Mouse (Mus musculus): ENCODE measurements around the gene Syn2. TPM values are rescaled to one million over a fixed set of nuclear protein-coding genes. Genes with fewer than 3 reads are reported as not detected.

The Syn2 gene
- polyA plus RNA-seq, 1 experiment = 11.9 TPM

GRCm38 (mm10) chr6:115288223-115288622 is 153.5 kb downstream of the Syn2 start:
- no peaks in the 10 kb centered on the region for H3K27me3 ChIP-seq (replicated peaks; ENCODE audit: control insufficient read depth, insufficient read depth, low read length)
- 91% methylated on average over 3 of the region's 3 CpGs for WGBS
- no peak for TF ChIP-seq CTCF (conservative IDR thresholded peaks at IDR 0.05; ENCODE audit: insufficient read depth, insufficient read length, low read depth, low read length)
- TF ChIP-seq POLR2A (IDR thresholded peaks at IDR 0.05; ENCODE audit: low read depth, low read length) = no peak

DNA sequence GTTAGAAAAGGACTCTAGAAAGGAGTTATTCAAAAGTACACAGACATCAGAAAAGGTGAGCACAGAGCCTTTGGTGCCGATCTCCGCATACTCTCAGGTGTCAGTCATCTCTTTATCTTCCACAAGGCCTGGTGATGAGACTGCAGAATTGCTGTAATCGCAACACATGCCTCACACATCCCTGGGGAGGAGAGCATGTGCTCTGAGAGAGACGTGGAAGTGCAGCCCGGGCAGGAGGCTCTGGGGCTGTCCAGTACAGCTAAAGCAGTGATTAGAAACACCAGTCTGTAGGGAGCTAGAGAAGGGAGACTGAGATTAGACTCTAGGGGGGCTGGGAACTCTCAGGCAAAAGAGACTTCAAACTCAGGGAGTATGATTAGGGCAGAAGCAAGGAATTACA is 155.9 kb downstream of the Syn2 start:
- H3K4me1 ChIP-seq (ENCODE audit: control insufficient read depth, insufficient read depth, low read length) = no peaks in the 10 kb centered on the region
- WGBS = 80% methylated on average over 5 of the region's 5 CpGs
- no peak overlapping the region for H3K4me3 ChIP-seq (ENCODE audit: insufficient read depth, low read depth, low read length)
- no peaks in the 10 kb centered on the region for H3K27me3 ChIP-seq (replicated peaks; ENCODE audit: control insufficient read depth, insufficient read depth, low read length)
- no peak overlapping the region for H3K27ac ChIP-seq (ENCODE audit: insufficient read depth, low read depth, low read length)
- no peak for DNase-seq
- TF ChIP-seq POLR2A (IDR thresholded peaks at IDR 0.05; ENCODE audit: low read depth, low read length) (no peak), CTCF (conservative IDR thresholded peaks at IDR 0.05; ENCODE audit: insufficient read depth, insufficient read length, low read depth, low read length) (no peak)
- no peaks in the 10 kb centered on the region for H3K36me3 ChIP-seq (ENCODE audit: control insufficient read depth, insufficient read depth, low read length)

More at GRCm38 (mm10) chr6:115288223-115288622, 153.5 kb downstream of the Syn2 start:
- Histone ChIP-seq H3K4me3 (ENCODE audit: insufficient read depth, low read depth, low read length) (no peak overlapping the region), H3K27ac (ENCODE audit: insufficient read depth, low read depth, low read length) (no peak overlapping the region), H3K36me3 (ENCODE audit: control insufficient read depth, insufficient read depth, low read length) (no peaks in the 10 kb centered on the region), H3K4me1 (ENCODE audit: control insufficient read depth, insufficient read depth, low read length) (no peaks in the 10 kb centered on the region)
- DNase-seq = no peak

GRCm38 (mm10) chr6:115291068-115291467 is 156.4 kb downstream of the Syn2 start:
- no peak overlapping the region for H3K4me3 ChIP-seq (ENCODE audit: insufficient read depth, low read depth, low read length)
- WGBS = 84% methylated on average over 2 of the region's 2 CpGs
- no peak overlapping the region for H3K27ac ChIP-seq (ENCODE audit: insufficient read depth, low read depth, low read length)
- no peak for TF ChIP-seq POLR2A (IDR thresholded peaks at IDR 0.05; ENCODE audit: low read depth, low read length)
- no peak for TF ChIP-seq CTCF (conservative IDR thresholded peaks at IDR 0.05; ENCODE audit: insufficient read depth, insufficient read length, low read depth, low read length)
- no peak for DNase-seq
- no peaks in the 10 kb centered on the region for H3K27me3 ChIP-seq (replicated peaks; ENCODE audit: control insufficient read depth, insufficient read depth, low read length)
- H3K36me3 ChIP-seq (ENCODE audit: control insufficient read depth, insufficient read depth, low read length) = no peaks in the 10 kb centered on the region
- H3K4me1 ChIP-seq (ENCODE audit: control insufficient read depth, insufficient read depth, low read length) = no peaks in the 10 kb centered on the region

DNA sequence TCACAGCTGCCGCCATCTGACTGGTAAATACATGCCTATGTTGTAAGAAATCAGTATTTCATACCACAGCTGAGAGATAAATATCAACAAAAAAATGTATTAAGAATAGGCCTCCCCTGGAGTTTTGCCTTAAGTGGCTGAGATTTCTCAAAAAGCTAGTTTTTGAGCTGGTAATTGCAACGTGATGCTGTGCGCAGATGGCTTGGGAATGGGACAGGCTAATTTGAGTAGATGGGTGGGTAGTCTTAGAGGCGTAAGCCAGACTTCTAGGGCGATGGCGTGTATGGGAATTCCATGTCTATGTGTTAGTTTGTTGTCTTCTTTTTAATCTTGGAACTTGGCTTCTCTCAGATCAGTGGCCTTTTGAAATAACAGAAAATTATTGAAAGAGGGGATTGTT is 157.1 kb downstream of the Syn2 start:
- 93% methylated on average over 6 of the region's 6 CpGs for WGBS
- DNase-seq = no peak
- H3K4me1 ChIP-seq (ENCODE audit: control insufficient read depth, insufficient read depth, low read length) = no peaks in the 10 kb centered on the region
- no peak overlapping the region for H3K27ac ChIP-seq (ENCODE audit: insufficient read depth, low read depth, low read length)
- H3K4me3 ChIP-seq (ENCODE audit: insufficient read depth, low read depth, low read length) = no peak overlapping the region
- TF ChIP-seq POLR2A (IDR thresholded peaks at IDR 0.05; ENCODE audit: low read depth, low read length) (no peak), CTCF (conservative IDR thresholded peaks at IDR 0.05; ENCODE audit: insufficient read depth, insufficient read length, low read depth, low read length) (no peak)
- no peaks in the 10 kb centered on the region for H3K36me3 ChIP-seq (ENCODE audit: control insufficient read depth, insufficient read depth, low read length)
- H3K27me3 ChIP-seq (replicated peaks; ENCODE audit: control insufficient read depth, insufficient read depth, low read length) = no peaks in the 10 kb centered on the region

- Histone ChIP-seq H3K4me3 (ENCODE audit: insufficient read depth, low read depth, low read length) (no peak overlapping the region), H3K27ac (ENCODE audit: insufficient read depth, low read depth, low read length) (no peak overlapping the region), H3K36me3 (ENCODE audit: control insufficient read depth, insufficient read depth, low read length) (no peaks in the 10 kb centered on the region), H3K4me1 (ENCODE audit: control insufficient read depth, insufficient read depth, low read length) (no peaks in the 10 kb centered on the region), H3K27me3 (replicated peaks; ENCODE audit: control insufficient read depth, insufficient read depth, low read length) (no peaks in the 10 kb centered on the region)
- WGBS = 72% methylated on average over 6 of the region's 6 CpGs
- no peak for DNase-seq
- no peak for TF ChIP-seq CTCF (conservative IDR thresholded peaks at IDR 0.05; ENCODE audit: insufficient read depth, insufficient read length, low read depth, low read length)
- no peak for TF ChIP-seq POLR2A (IDR thresholded peaks at IDR 0.05; ENCODE audit: low read depth, low read length)
These were observed 157.9 kb downstream of the Syn2 start for GRCm38 (mm10) chr6:115292621-115293020.

GRCm38 (mm10) chr6:115293877-115294276 is 159.2 kb downstream of the Syn2 start:
- Histone ChIP-seq H3K36me3 (ENCODE audit: control insufficient read depth, insufficient read depth, low read length) (no peaks in the 10 kb centered on the region), H3K4me1 (ENCODE audit: control insufficient read depth, insufficient read depth, low read length) (no peaks in the 10 kb centered on the region), H3K27me3 (replicated peaks; ENCODE audit: control insufficient read depth, insufficient read depth, low read length) (no peaks in the 10 kb centered on the region), H3K27ac (ENCODE audit: insufficient read depth, low read depth, low read length) (no peak overlapping the region), H3K4me3 (ENCODE audit: insufficient read depth, low read depth, low read length) (no peak overlapping the region)
- 89% methylated on average over 2 of the region's 2 CpGs for WGBS
- no peak for DNase-seq
- no peak for TF ChIP-seq CTCF (conservative IDR thresholded peaks at IDR 0.05; ENCODE audit: insufficient read depth, insufficient read length, low read depth, low read length)

DNA sequence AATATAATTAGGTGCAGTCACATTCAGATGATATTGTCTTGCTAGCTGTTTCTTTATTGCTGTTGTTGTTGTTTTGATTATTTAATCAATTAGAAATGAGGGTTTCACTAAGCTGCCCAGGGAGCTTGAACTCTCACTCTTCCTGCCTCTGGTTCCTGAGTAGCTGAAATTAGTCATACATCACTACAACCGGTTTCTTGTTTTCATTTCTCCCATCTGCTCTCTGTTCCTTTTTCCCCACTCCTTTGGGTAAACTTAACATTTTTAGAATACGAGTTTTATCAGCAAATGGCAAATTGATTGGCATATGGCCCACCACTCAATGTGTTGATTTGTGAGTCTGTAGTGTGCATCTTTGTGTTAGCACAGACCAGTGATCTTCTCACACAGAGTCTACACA is 172.4 kb downstream of the Syn2 start:
- TF ChIP-seq CTCF (conservative IDR thresholded peaks at IDR 0.05; ENCODE audit: insufficient read depth, insufficient read length, low read depth, low read length) = no peak
- TF ChIP-seq POLR2A (IDR thresholded peaks at IDR 0.05; ENCODE audit: low read depth, low read length) = no peak
- Histone ChIP-seq H3K36me3 (ENCODE audit: control insufficient read depth, insufficient read depth, low read length) (no peaks in the 10 kb centered on the region), H3K27ac (ENCODE audit: insufficient read depth, low read depth, low read length) (no peak overlapping the region), H3K27me3 (replicated peaks; ENCODE audit: control insufficient read depth, insufficient read depth, low read length) (no peaks in the 10 kb centered on the region), H3K4me3 (ENCODE audit: insufficient read depth, low read depth, low read length) (no peak overlapping the region), H3K4me1 (ENCODE audit: control insufficient read depth, insufficient read depth, low read length) (no peaks in the 10 kb centered on the region)
- no peak for DNase-seq
- WGBS = 74% methylated on average over 2 of the region's 2 CpGs

- TF ChIP-seq POLR2A (IDR thresholded peaks at IDR 0.05; ENCODE audit: low read depth, low read length) (no peak), CTCF (conservative IDR thresholded peaks at IDR 0.05; ENCODE audit: insufficient read depth, insufficient read length, low read depth, low read length) (no peak)
- Histone ChIP-seq H3K27me3 (replicated peaks; ENCODE audit: control insufficient read depth, insufficient read depth, low read length) (peaks cover 1% of the 10 kb centered on the region; the same call in 1 of the 2 replicates), H3K4me3 (ENCODE audit: insufficient read depth, low read depth, low read length) (no peak overlapping the region), H3K27ac (ENCODE audit: insufficient read depth, low read depth, low read length) (no peak overlapping the region), H3K36me3 (ENCODE audit: control insufficient read depth, insufficient read depth, low read length) (no peaks in the 10 kb centered on the region), H3K4me1 (ENCODE audit: control insufficient read depth, insufficient read depth, low read length) (no peaks in the 10 kb centered on the region)
- no peak for DNase-seq
- 70% methylated on average over 12 of the region's 12 CpGs for WGBS
These were observed 178.1 kb downstream of the Syn2 start for GRCm38 (mm10) chr6:115312780-115313179.
